Mouse (Mus musculus) embryonic facial prominence, embryonic 13.5 days (tissue): ENCODE data around the gene Tmem270. TPM values are rescaled to one million over a fixed set of nuclear protein-coding genes. Genes with fewer than 3 reads are reported as not detected.

Experiments
- ATAC-seq: fragments of 200-750 bp; cut with Nextera tagmentation; 2 replicates; pipeline ENCODE4 v1.8.0; 2017; ENCODE audit warnings: low read depth; ENCODE audit not compliant: insufficient number of reproducible peaks, insufficient read depth, low FRiP score, low TSS enrichment
- H3K27ac ChIP-seq: fragments of 300-500 bp; sonication (generic); 2 replicates; pipeline ENCODE4 v1.5.1; 2015; ENCODE audit warnings: moderate library complexity, mild to moderate bottlenecking, inconsistent platforms
- H3K27me3 ChIP-seq: fragments of 300-500 bp; sonication (generic); 2 replicates; pipeline ENCODE4 v1.6.1; 2015; ENCODE audit warnings: mild to moderate bottlenecking, inconsistent platforms
- H3K36me3 ChIP-seq: fragments of 300-500 bp; sonication (generic); 2 replicates; pipeline ENCODE4 v1.6.1; 2015; ENCODE audit warnings: mild to moderate bottlenecking, inconsistent platforms
- H3K4me1 ChIP-seq: fragments of 300-500 bp; sonication (generic); 2 replicates; pipeline ENCODE4 v1.6.1; 2015; ENCODE audit warnings: inconsistent platforms
- H3K4me2 ChIP-seq: fragments of 300-500 bp; sonication (generic); 2 replicates; pipeline ENCODE4 v1.6.1; 2015; ENCODE audit warnings: moderate library complexity, mild to moderate bottlenecking, inconsistent platforms
- H3K4me3 ChIP-seq: fragments of 300-500 bp; sonication (generic); 2 replicates; pipeline ENCODE4 v1.5.1; 2015; ENCODE audit warnings: mild to moderate bottlenecking, inconsistent platforms
- H3K9ac ChIP-seq: fragments of 300-500 bp; sonication (generic); 2 replicates; pipeline ENCODE4 v1.6.1; 2015; ENCODE audit warnings: mild to moderate bottlenecking, inconsistent platforms
- H3K9me3 ChIP-seq: fragments of 300-500 bp; sonication (generic); 2 replicates; pipeline ENCODE4 v1.6.1; 2016; ENCODE audit warnings: inconsistent platforms
- WGBS: fragments of 180-500 bp; shearing (Covaris S2); methylation state at CpG from one replicate; pipeline ENCODE4 v1.1.7; 2015; ENCODE audit warnings: mixed read lengths; 5-methylcytosine and 5-hydroxymethylcytosine counted together
- polyA plus RNA-seq: library from polyadenylated mRNA; unstranded; fragments of >200 nt; fragmentation: Nextera tagmentation; extraction: Ambion mirVana; gene quantifications from 2 replicates; pipeline ENCODE4 v1.2.1, GENCODE M21; 2015

Gene Tmem270
- polyA plus RNA-seq, 1 experiment from 2014 or later, result not detected

GRCm38 (mm10) chr5:134901644-134902027 is 4.9 kb downstream of the Tmem270 start:
- WGBS, result 66% methylated on average over 8 of the region's 8 CpGs
- no peaks in the 10 kb centered on the region for H3K27me3 ChIP-seq
- no peaks in the 10 kb centered on the region for H3K9me3 ChIP-seq
- ATAC-seq, result no peak
- no peaks in the 10 kb centered on the region for H3K36me3 ChIP-seq
- no peak overlapping the region for H3K9ac ChIP-seq
- no peak overlapping the region for H3K4me2 ChIP-seq
- no peak overlapping the region for H3K27ac ChIP-seq
- H3K4me3 ChIP-seq, result no peak overlapping the region
- peaks cover 15% of the 10 kb centered on the region for H3K4me1 ChIP-seq

DNA sequence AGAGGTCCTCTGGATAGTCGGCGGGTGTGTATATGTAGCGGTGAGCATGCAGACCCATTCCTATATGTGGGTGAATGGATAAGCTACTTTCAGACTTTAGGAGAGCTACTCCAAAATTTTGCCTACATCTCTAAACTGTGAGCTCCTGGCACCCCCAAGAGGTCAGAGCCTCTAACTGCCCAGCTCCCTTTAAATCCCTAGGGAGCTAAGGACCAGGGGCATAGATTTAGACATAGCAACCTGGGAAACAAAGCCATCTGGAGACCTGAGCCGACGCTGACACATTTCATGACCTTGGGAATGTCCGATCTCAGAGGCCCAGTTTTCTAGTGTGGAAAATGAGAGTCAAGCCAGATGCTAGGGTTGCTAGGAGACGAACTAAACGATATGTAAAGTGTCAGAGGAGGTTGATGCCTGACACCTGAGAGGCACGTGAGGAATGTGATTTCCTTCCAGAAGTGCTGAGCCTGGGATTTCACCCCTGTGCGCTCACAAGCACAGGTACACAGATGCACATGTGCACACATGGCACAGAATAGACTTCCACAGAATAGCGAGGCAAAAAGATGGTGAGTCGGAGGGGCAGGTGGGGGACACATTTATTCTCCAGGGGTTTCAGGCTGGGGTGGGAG is 5.4 kb downstream of the Tmem270 start:
- Histone ChIP-seq H3K36me3 (no peaks in the 10 kb centered on the region), H3K4me2 (no peak overlapping the region), H3K9ac (no peak overlapping the region), H3K9me3 (no peaks in the 10 kb centered on the region), H3K27ac (no peak overlapping the region), H3K4me1 (peaks cover 20% of the 10 kb centered on the region), H3K4me3 (no peak overlapping the region), H3K27me3 (no peaks in the 10 kb centered on the region)
- ATAC-seq, result peak; percentile 48; the same call in 1 of the 2 replicates
- WGBS, result 29% methylated on average over 12 of the region's 12 CpGs

GRCm38 (mm10) chr5:134897596-134897995 is 8.9 kb downstream of the Tmem270 start:
- WGBS, result 53% methylated on average over 17 of the region's 17 CpGs
- no peak for ATAC-seq
- H3K27ac ChIP-seq, result no peak overlapping the region; the same call in 1 of the 2 replicates

DNA sequence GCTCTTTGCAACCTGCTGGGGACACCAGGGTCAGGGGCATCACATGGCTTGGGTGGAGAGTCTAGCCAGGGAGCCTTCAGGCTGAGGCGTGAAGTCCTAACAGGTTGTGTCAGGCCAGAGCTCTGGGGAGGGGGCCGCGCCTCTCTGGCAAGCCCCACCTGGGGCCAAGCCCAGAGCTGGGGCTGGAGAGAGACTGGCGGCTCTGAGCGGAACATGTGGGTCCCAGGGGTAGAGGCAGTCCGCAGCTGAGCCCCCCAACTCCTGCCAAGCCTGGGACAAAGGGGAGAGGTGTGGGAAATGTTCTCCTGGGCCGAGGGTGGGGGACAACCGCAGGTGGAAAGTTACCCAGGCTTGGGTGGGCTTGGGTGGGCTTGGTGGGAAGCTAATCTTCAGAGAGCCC is 9.6 kb downstream of the Tmem270 start:
- H3K27ac ChIP-seq, result no peak overlapping the region
- ATAC-seq, result no peak
- H3K36me3 ChIP-seq, result no peaks in the 10 kb centered on the region
- no peak overlapping the region for H3K4me3 ChIP-seq
- H3K27me3 ChIP-seq, result no peaks in the 10 kb centered on the region
- 75% methylated on average over 8 of the region's 8 CpGs for WGBS
- H3K4me2 ChIP-seq, result no peak overlapping the region
- peaks cover 50% of the 10 kb centered on the region for H3K4me1 ChIP-seq
- no peak overlapping the region for H3K9ac ChIP-seq
- H3K9me3 ChIP-seq, result no peaks in the 10 kb centered on the region

More at GRCm38 (mm10) chr5:134897596-134897995, 8.9 kb downstream of the Tmem270 start:
- Histone ChIP-seq H3K4me1 (peaks cover 50% of the 10 kb centered on the region), H3K9me3 (no peaks in the 10 kb centered on the region), H3K4me3 (no peak overlapping the region), H3K4me2 (no peak overlapping the region), H3K9ac (no peak overlapping the region), H3K27me3 (no peaks in the 10 kb centered on the region), H3K36me3 (no peaks in the 10 kb centered on the region)

DNA sequence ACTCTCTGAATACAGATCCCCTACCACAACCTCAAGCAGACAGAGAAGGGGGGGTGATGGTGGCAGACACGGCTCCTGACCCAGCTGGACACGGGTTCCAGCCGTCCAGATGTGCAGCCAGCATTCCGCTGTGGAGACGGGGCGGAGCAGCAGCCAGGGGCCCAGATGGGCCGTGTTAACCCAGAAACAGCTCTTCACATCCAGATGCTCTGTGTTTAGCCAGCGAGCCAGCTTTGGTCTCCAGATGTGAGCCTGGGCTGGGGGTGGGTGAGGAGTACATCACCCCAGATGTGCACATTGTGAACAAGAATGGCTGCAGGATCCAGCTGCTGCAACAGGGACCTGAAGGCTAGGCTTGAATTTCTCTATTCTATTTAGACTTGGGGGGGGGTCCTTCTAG is 11.2 kb downstream of the Tmem270 start:
- Histone ChIP-seq H3K36me3 (no peaks in the 10 kb centered on the region), H3K9me3 (no peaks in the 10 kb centered on the region), H3K27me3 (no peaks in the 10 kb centered on the region), H3K9ac (no peak overlapping the region), H3K27ac (peak overlapping the region; percentile 48), H3K4me2 (no peak overlapping the region), H3K4me1 (peaks cover 55% of the 10 kb centered on the region), H3K4me3 (no peak overlapping the region)
- WGBS, result 14% methylated on average over 8 of the region's 8 CpGs
- peak; percentile 63 for ATAC-seq

GRCm38 (mm10) chr5:134892717-134893116 is 13.8 kb downstream of the Tmem270 start:
- no peak overlapping the region for H3K4me2 ChIP-seq
- no peaks in the 10 kb centered on the region for H3K9me3 ChIP-seq
- H3K27ac ChIP-seq, result no peak overlapping the region
- H3K27me3 ChIP-seq, result no peaks in the 10 kb centered on the region
- WGBS, result 80% methylated on average over 5 of the region's 5 CpGs
- no peaks in the 10 kb centered on the region for H3K36me3 ChIP-seq
- no peak overlapping the region for H3K9ac ChIP-seq
- no peak for ATAC-seq
- H3K4me3 ChIP-seq, result no peak overlapping the region
- peaks cover 54% of the 10 kb centered on the region for H3K4me1 ChIP-seq

DNA sequence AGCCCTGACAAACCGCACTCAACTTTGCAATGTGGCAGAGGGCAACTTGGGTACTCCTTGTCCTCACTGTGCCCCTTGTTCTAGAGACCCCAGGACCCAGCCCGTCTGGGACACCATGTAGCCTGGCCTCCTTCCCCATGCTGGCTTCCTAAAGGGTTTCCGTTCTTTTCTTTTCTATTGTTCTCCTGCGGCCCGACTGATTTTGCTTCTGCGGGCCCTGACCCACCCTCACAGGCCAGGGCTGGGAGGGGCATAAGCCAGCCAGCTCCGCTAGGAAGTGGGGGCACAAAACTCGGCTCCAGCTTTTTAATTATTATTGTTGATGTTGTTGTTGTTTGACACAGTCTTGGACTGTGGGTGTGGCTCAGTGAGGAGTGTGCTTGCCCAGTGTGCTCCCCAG is 15.0 kb downstream of the Tmem270 start:
- Histone ChIP-seq H3K27ac (no peak overlapping the region), H3K9ac (0 out of 2 replicates have a peak overlapping the region, but pooled peaks have one; percentile 7), H3K36me3 (no peaks in the 10 kb centered on the region), H3K4me3 (no peak overlapping the region), H3K4me1 (peaks cover 43% of the 10 kb centered on the region), H3K9me3 (no peaks in the 10 kb centered on the region), H3K4me2 (no peak overlapping the region), H3K27me3 (no peaks in the 10 kb centered on the region)
- WGBS, result 75% methylated on average over 8 of the region's 8 CpGs
- ATAC-seq, result no peak

DNA sequence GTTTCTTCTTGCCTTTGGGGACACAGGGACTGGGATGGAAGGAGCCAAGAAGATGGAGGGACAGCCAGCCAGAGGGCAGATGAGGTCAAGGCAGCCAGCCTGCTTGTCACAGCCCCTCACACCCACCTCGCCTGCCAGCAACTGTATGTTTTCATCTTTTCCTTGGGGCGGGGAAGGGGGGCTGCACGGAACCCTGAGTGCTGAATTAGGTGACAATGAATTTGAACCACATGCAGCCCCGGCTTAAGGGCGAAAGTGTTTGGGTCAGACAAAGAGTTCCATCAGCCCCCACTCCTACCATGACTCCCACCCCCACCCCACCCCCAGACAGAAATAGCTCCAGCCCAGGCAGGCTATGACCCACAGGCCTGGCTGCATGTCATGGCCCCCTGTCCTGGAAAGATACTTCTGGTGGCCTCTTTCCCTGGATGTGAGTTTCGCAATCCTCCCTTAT is 15.9 kb downstream of the Tmem270 start:
- Histone ChIP-seq H3K27ac (no peak overlapping the region), H3K4me3 (no peak overlapping the region), H3K4me2 (no peak overlapping the region), H3K4me1 (peaks cover 34% of the 10 kb centered on the region), H3K36me3 (no peaks in the 10 kb centered on the region), H3K27me3 (no peaks in the 10 kb centered on the region), H3K9me3 (no peaks in the 10 kb centered on the region), H3K9ac (0 out of 2 replicates have a peak overlapping the region, but pooled peaks have one; percentile 21)
- WGBS, result 58% methylated on average over 6 of the region's 6 CpGs
- ATAC-seq, result no peak

DNA sequence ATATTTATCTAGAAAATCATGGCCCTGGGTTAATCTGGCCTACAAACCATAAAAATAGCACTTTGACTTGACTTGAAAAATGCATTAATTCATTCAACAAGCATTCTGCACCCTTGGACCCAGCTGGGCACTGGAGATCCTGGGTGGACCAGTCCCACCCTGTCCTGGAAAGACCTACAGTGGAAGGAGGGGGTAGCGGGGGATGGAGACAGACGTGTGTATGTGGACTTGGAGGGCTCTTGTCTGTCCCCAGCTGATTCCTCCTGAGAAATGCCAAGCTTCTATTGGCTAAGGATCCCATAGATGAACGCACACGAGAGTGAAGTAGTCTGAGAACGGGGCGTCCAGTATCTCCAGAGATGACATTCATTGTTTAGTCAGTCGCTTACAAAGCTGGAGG is 18.0 kb downstream of the Tmem270 start:
- 87% methylated on average over 7 of the region's 7 CpGs for WGBS
- Histone ChIP-seq H3K4me1 (peaks cover 15% of the 10 kb centered on the region), H3K9ac (no peak overlapping the region), H3K36me3 (no peaks in the 10 kb centered on the region), H3K27me3 (no peaks in the 10 kb centered on the region), H3K4me3 (no peak overlapping the region), H3K9me3 (no peaks in the 10 kb centered on the region), H3K27ac (no peak overlapping the region), H3K4me2 (no peak overlapping the region)
- ATAC-seq, result no peak

DNA sequence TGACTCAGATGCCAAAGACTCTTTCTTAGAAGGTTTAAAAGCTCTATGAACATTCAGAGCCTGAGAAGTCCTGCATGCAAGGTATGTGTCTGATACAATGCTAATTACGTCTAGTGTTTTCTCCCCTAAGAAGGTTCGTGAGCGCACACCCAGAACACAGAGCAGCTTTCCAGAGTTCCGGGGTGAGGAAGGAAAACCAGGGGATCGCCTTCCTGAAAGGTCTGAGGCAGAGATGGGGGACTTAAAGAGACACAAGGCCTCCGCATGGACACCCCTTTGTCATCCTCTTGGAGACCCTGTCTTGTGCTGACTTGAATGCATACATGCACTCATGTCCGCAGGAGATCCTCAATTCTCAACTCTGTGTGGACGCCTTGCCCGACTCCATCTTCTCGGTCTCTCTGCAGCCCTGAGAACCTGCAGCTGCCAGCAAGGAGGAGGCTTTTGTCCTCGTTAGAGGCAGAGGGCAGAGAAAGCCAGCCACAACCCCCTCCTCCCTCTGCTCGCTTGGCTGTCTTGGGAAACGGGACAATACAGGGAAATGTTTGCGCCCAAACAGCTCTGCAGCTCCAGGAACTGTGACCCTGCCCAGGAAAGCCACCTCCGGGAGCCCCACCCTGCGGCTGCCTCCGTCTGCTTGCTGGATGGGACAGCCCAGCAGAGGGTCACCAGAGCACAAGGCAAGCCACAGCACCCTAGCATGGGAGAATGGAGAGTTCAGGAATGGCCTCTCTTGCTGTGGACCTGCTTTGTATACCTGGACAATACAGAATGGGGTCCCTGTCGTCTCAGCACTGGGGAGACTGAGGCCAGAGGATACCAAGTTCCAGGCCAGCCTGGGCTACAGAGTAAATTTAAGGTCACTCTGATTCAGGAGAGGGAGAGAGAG is 18.8 kb downstream of the Tmem270 start:
- Histone ChIP-seq H3K36me3 (no peaks in the 10 kb centered on the region), H3K9ac (no peak overlapping the region), H3K9me3 (no peaks in the 10 kb centered on the region), H3K27ac (0 out of 2 replicates have a peak overlapping the region, but pooled peaks have one; percentile 14), H3K4me3 (no peak overlapping the region), H3K4me2 (no peak overlapping the region), H3K4me1 (peaks cover 10% of the 10 kb centered on the region), H3K27me3 (no peaks in the 10 kb centered on the region)
- no peak for ATAC-seq
- WGBS, result 60% methylated on average over 18 of the region's 18 CpGs

- 0 out of 2 replicates have a peak, but pooled peaks cover 7% of the 10 kb centered on the region for H3K9me3 ChIP-seq
- 57% methylated on average over 3 of the region's 3 CpGs for WGBS
- peaks cover 2% of the 10 kb centered on the region; the same call in 1 of the 2 replicates for H3K4me1 ChIP-seq
- H3K27me3 ChIP-seq, result no peaks in the 10 kb centered on the region
- ATAC-seq, result no peak
- no peak overlapping the region for H3K27ac ChIP-seq
- no peak overlapping the region for H3K4me2 ChIP-seq
- H3K36me3 ChIP-seq, result no peaks in the 10 kb centered on the region
- H3K9ac ChIP-seq, result no peak overlapping the region
- no peak overlapping the region for H3K4me3 ChIP-seq
These were observed 23.5 kb downstream of the Tmem270 start for GRCm38 (mm10) chr5:134883077-134883476.
